Mouse (Mus musculus) kidney, embryonic 14.5 days (tissue): ENCODE measurements around the gene Mxd4. TPM values are rescaled to one million over a fixed set of nuclear protein-coding genes. Genes with fewer than 3 reads are reported as not detected.
A peak's percentile ranks its signal among the peaks of the same experiment; 100 is the strongest.

ENCODE experiments used
- ATAC-seq: fragments of 200-750 bp; cut with Nextera tagmentation; 2 replicates; pipeline ENCODE4 v1.8.0; 2017; ENCODE audit warnings: moderate number of reproducible peaks, mild to moderate bottlenecking, moderate TSS enrichment, moderate library complexity; ENCODE audit not compliant: low FRiP score, low TSS enrichment
- H3K27ac ChIP-seq: fragments of 300-500 bp; sonication (generic); 2 replicates; pipeline ENCODE4 v1.5.1; 2014; ENCODE audit warnings: low read depth, mild to moderate bottlenecking, low read length, moderate library complexity, mixed read lengths
- H3K27me3 ChIP-seq: fragments of 300-500 bp; sonication (generic); 2 replicates; pipeline ENCODE4 v1.6.1; 2014; ENCODE audit warnings: mild to moderate bottlenecking, low read length; ENCODE audit not compliant: control insufficient read depth, insufficient read depth
- H3K36me3 ChIP-seq: fragments of 300-500 bp; sonication (generic); 2 replicates; pipeline ENCODE4 v1.6.1; 2014; ENCODE audit warnings: low read length, mixed read lengths; ENCODE audit not compliant: control insufficient read depth, insufficient read depth
- H3K4me1 ChIP-seq: fragments of 300-500 bp; sonication (generic); 2 replicates; pipeline ENCODE4 v1.6.1; 2014; ENCODE audit warnings: low read length, mixed read lengths; ENCODE audit not compliant: control insufficient read depth, insufficient read depth
- H3K4me2 ChIP-seq: fragments of 300-500 bp; sonication (generic); replicated peaks from 2 replicates; pipeline ENCODE4 v1.6.1; 2014; ENCODE audit warnings: low read depth, mild to moderate bottlenecking, low read length
- H3K4me3 ChIP-seq: fragments of 300-500 bp; sonication (generic); 2 replicates; pipeline ENCODE4 v1.5.1; 2014; ENCODE audit warnings: mild to moderate bottlenecking, low read length
- H3K9ac ChIP-seq: fragments of 300-500 bp; sonication (generic); 2 replicates; pipeline ENCODE4 v1.6.1; 2014; ENCODE audit warnings: low read depth, mild to moderate bottlenecking, low read length, moderate library complexity
- H3K9me3 ChIP-seq: fragments of 300-500 bp; sonication (generic); 2 replicates; pipeline ENCODE4 v1.6.1; 2016; ENCODE audit warnings: low read length; ENCODE audit not compliant: control insufficient read depth
- WGBS: fragments of 180-500 bp; shearing (Covaris S2); extraction: QIAGEN DNeasy Blood & Tissue Kit; methylation state at CpG from one replicate; pipeline ENCODE4 v1.1.7; 2014; 5-methylcytosine and 5-hydroxymethylcytosine counted together
- polyA plus RNA-seq: library from polyadenylated mRNA; unstranded; fragments of >200 nt; fragmentation: Nextera tagmentation; extraction: Ambion mirVana; gene quantifications from 2 replicates; pipeline ENCODE4 v1.2.1, GENCODE M21; 2014

Gene Mxd4
- polyA plus RNA-seq, result 46.1 and 53.0 TPM in 2 replicates

- H3K27me3 ChIP-seq, result no peaks in the 10 kb centered on the region
- WGBS, result under 1% methylated on average over 60 of the region's 60 CpGs
- ATAC-seq, result peak; percentile 99
- peaks cover 12% of the 10 kb centered on the region; the same call in 1 of the 2 replicates for H3K36me3 ChIP-seq
- H3K4me3 ChIP-seq, result peak within 1 kb of the TSS; percentile 90
- peaks cover 17% of the 10 kb centered on the region for H3K4me1 ChIP-seq
- peak within 1 kb of the TSS; percentile 76 for H3K9ac ChIP-seq
- H3K27ac ChIP-seq, result peak within 1 kb of the TSS; percentile 93
- H3K9me3 ChIP-seq, result no peaks in the 10 kb centered on the region
- H3K4me2 ChIP-seq, result peak within 1 kb of the TSS; percentile 65
These were observed at the start of gene Mxd4 for GRCm38 (mm10) chr5:34187601-34188316. Mxd4 (minus strand) TSS chr5:34187720.

GRCm38 (mm10) chr5:34235898-34236420 is 48.4 kb upstream of the Mxd4 start:
- Histone ChIP-seq H3K4me1 (no peaks in the 10 kb centered on the region), H3K4me2 (no peak overlapping the region), H3K4me3 (no peak overlapping the region), H3K36me3 (no peaks in the 10 kb centered on the region), H3K9me3 (no peaks in the 10 kb centered on the region), H3K9ac (no peak overlapping the region), H3K27me3 (no peaks in the 10 kb centered on the region), H3K27ac (no peak overlapping the region)
- WGBS, result 55% methylated on average over 10 of the region's 10 CpGs
- ATAC-seq, result no peak

- no peak for ATAC-seq
- Histone ChIP-seq H3K4me3 (no peak overlapping the region), H3K4me1 (no peaks in the 10 kb centered on the region), H3K9ac (no peak overlapping the region), H3K27ac (no peak overlapping the region), H3K27me3 (no peaks in the 10 kb centered on the region), H3K36me3 (no peaks in the 10 kb centered on the region), H3K9me3 (no peaks in the 10 kb centered on the region), H3K4me2 (no peak overlapping the region)
- 55% methylated on average over 4 of the region's 4 CpGs for WGBS
These were observed 47.5 kb upstream of the Mxd4 start for GRCm38 (mm10) chr5:34235056-34235455.

- Histone ChIP-seq H3K27ac (no peak overlapping the region), H3K4me1 (no peaks in the 10 kb centered on the region), H3K36me3 (no peaks in the 10 kb centered on the region), H3K9ac (no peak overlapping the region), H3K9me3 (no peaks in the 10 kb centered on the region), H3K4me3 (no peak overlapping the region), H3K27me3 (no peaks in the 10 kb centered on the region), H3K4me2 (no peak overlapping the region)
- 95% methylated on average over 6 of the region's 6 CpGs for WGBS
- no peak for ATAC-seq
These were observed 45.6 kb upstream of the Mxd4 start for GRCm38 (mm10) chr5:34233221-34233515.

- Histone ChIP-seq H3K36me3 (no peaks in the 10 kb centered on the region), H3K4me3 (no peak overlapping the region), H3K4me1 (no peaks in the 10 kb centered on the region), H3K27me3 (no peaks in the 10 kb centered on the region), H3K27ac (no peak overlapping the region), H3K4me2 (no peak overlapping the region), H3K9me3 (no peaks in the 10 kb centered on the region), H3K9ac (no peak overlapping the region)
- WGBS, result 68% methylated on average over 8 of the region's 8 CpGs
- ATAC-seq, result no peak
These were observed 45.1 kb upstream of the Mxd4 start for GRCm38 (mm10) chr5:34232481-34233220.

GRCm38 (mm10) chr5:34231901-34232300 is 44.4 kb upstream of the Mxd4 start:
- no peak overlapping the region for H3K9ac ChIP-seq
- no peaks in the 10 kb centered on the region for H3K9me3 ChIP-seq
- no peak for ATAC-seq
- no peak overlapping the region for H3K27ac ChIP-seq
- H3K27me3 ChIP-seq, result no peaks in the 10 kb centered on the region
- H3K36me3 ChIP-seq, result no peaks in the 10 kb centered on the region
- H3K4me3 ChIP-seq, result no peak overlapping the region
- no peak overlapping the region for H3K4me2 ChIP-seq
- WGBS, result 84% methylated on average over 6 of the region's 6 CpGs
- H3K4me1 ChIP-seq, result no peaks in the 10 kb centered on the region

- Histone ChIP-seq H3K27ac (no peak overlapping the region), H3K27me3 (no peaks in the 10 kb centered on the region), H3K4me3 (no peak overlapping the region), H3K4me2 (no peak overlapping the region), H3K9ac (no peak overlapping the region), H3K36me3 (no peaks in the 10 kb centered on the region), H3K9me3 (no peaks in the 10 kb centered on the region), H3K4me1 (no peaks in the 10 kb centered on the region)
- no peak for ATAC-seq
- WGBS, result 85% methylated on average over 9 of the region's 9 CpGs
These were observed 43.3 kb upstream of the Mxd4 start for GRCm38 (mm10) chr5:34230599-34231485.

GRCm38 (mm10) chr5:34229503-34229902 is 42.0 kb upstream of the Mxd4 start:
- Histone ChIP-seq H3K4me2 (no peak overlapping the region), H3K9ac (no peak overlapping the region), H3K9me3 (no peaks in the 10 kb centered on the region), H3K27ac (no peak overlapping the region), H3K4me3 (no peak overlapping the region), H3K4me1 (no peaks in the 10 kb centered on the region), H3K36me3 (no peaks in the 10 kb centered on the region), H3K27me3 (no peaks in the 10 kb centered on the region)
- ATAC-seq, result no peak
- 96% methylated on average over 5 of the region's 5 CpGs for whole genome bisulfite sequencing
